Mouse (Mus musculus) embryonic facial prominence, embryonic 12.5 days (tissue): ENCODE data around the gene Alad. TPM values are rescaled to one million over a fixed set of nuclear protein-coding genes. Genes with fewer than 3 reads are reported as not detected.

Source experiments
- ATAC-seq: fragments of 200-750 bp; cut with Nextera tagmentation; 2 replicates; pipeline ENCODE4 v1.8.0; 2017; ENCODE audit not compliant: insufficient number of reproducible peaks, insufficient read depth, low FRiP score, low TSS enrichment
- H3K27ac ChIP-seq: fragments of 300-500 bp; sonication (generic); 2 replicates; pipeline ENCODE4 v1.5.1; 2016; ENCODE audit warnings: mild to moderate bottlenecking
- H3K27me3 ChIP-seq: fragments of 300-500 bp; sonication (generic); 2 replicates; pipeline ENCODE4 v1.6.1; 2016; ENCODE audit warnings: mild to moderate bottlenecking, moderate library complexity
- H3K36me3 ChIP-seq: fragments of 300-500 bp; sonication (generic); 2 replicates; pipeline ENCODE4 v1.6.1; 2016; ENCODE audit warnings: mild to moderate bottlenecking
- H3K4me1 ChIP-seq: fragments of 300-500 bp; sonication (generic); 2 replicates; pipeline ENCODE4 v1.6.1; 2016
- H3K4me2 ChIP-seq: fragments of 300-500 bp; sonication (generic); replicated peaks from 2 replicates; pipeline ENCODE4 v1.6.1; 2016; ENCODE audit warnings: mild to moderate bottlenecking, moderate library complexity
- H3K4me3 ChIP-seq: fragments of 300-500 bp; sonication (generic); 2 replicates; pipeline ENCODE4 v1.5.1; 2016; ENCODE audit warnings: mild to moderate bottlenecking
- H3K9ac ChIP-seq: fragments of 300-500 bp; sonication (generic); 2 replicates; pipeline ENCODE4 v1.6.1; 2016; ENCODE audit warnings: mild to moderate bottlenecking, moderate library complexity
- H3K9me3 ChIP-seq: fragments of 300-500 bp; sonication (generic); 2 replicates; pipeline ENCODE4 v1.6.1; 2016; ENCODE audit warnings: mild to moderate bottlenecking, moderate library complexity
- WGBS: fragments of 180-500 bp; shearing (Covaris S2); methylation state at CpG from one replicate; pipeline ENCODE4 v1.1.7; 2016; 5-methylcytosine and 5-hydroxymethylcytosine counted together
- polyA plus RNA-seq: library from polyadenylated mRNA; unstranded; fragments of >200 nt; fragmentation: Nextera tagmentation; extraction: Ambion mirVana; gene quantifications from 2 replicates; pipeline ENCODE4 v1.2.1, GENCODE M21; 2016

The Alad gene
- polyA plus RNA-seq, 1 experiment from 2014 or later = 78.5 TPM

DNA sequence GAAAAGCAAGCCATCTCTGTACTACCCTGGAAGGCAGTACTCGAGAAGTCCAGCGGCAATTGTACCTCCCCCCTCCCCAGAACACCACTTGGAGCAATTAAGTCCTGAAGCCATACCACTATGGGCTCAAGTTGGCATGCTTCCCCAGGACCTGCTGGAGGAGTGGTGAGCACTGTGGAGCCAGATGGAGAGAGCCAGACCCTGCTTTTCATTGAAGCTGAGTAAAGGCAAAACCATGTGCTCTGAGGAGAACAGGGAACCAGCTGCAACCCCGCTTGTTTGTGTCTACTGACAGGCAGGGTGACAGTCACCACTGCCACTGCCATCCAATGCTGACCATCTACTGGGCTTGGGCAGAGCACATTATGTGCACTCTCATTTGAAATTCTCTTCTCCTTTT lies 22.1 kb upstream of the Alad start:
- H3K27me3 ChIP-seq = no peaks in the 10 kb centered on the region
- no peak overlapping the region for H3K27ac ChIP-seq
- no peak overlapping the region for H3K4me3 ChIP-seq
- no peak overlapping the region for H3K4me2 ChIP-seq
- no peaks in the 10 kb centered on the region for H3K4me1 ChIP-seq
- H3K9me3 ChIP-seq = no peaks in the 10 kb centered on the region
- H3K9ac ChIP-seq = no peak overlapping the region
- ATAC-seq = no peak
- WGBS = 74% methylated on average over 3 of the region's 3 CpGs
- no peaks in the 10 kb centered on the region for H3K36me3 ChIP-seq

- Histone ChIP-seq H3K4me3 (no peak overlapping the region), H3K36me3 (no peaks in the 10 kb centered on the region), H3K4me2 (no peak overlapping the region), H3K27ac (peak overlapping the region; percentile 65), H3K4me1 (0 out of 2 replicates have a peak, but pooled peaks cover 3% of the 10 kb centered on the region), H3K27me3 (no peaks in the 10 kb centered on the region), H3K9ac (no peak overlapping the region), H3K9me3 (no peaks in the 10 kb centered on the region)
- no peak for ATAC-seq
- 53% methylated on average over 6 of the region's 6 CpGs for WGBS
Observed at GRCm38 (mm10) chr4:62533729-62534128, 14.0 kb upstream of the Alad start.

GRCm38 (mm10) chr4:62527655-62528054 lies 7.9 kb upstream of the Alad start:
- Histone ChIP-seq H3K9me3 (no peaks in the 10 kb centered on the region), H3K27ac (no peak overlapping the region), H3K36me3 (peaks cover 12% of the 10 kb centered on the region), H3K4me3 (no peak overlapping the region), H3K9ac (no peak overlapping the region), H3K4me2 (no peak overlapping the region), H3K27me3 (no peaks in the 10 kb centered on the region), H3K4me1 (peaks cover 9% of the 10 kb centered on the region)
- WGBS = 82% methylated on average over 4 of the region's 4 CpGs
- ATAC-seq = no peak

DNA sequence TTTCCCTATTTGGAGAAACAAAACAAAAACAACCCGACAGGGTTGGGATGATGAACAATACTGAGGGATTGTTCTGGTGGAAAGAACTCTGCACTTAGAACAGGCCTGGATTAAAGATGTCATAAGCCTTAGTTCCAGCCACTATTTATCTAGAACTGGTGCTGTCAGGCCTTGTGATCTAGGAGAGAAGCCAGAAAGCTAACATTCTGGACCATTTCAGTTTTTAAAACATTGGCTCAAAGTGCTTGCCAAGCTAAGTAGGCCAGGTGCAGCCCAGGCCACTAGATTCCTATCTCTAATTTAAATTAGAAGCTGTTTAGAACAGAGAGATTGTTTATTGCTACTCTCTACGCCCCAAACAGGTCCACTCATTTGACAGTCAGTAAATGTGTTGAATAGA lies 6.5 kb upstream of the Alad start:
- no peaks in the 10 kb centered on the region for H3K27me3 ChIP-seq
- H3K27ac ChIP-seq = no peak overlapping the region
- H3K9me3 ChIP-seq = no peaks in the 10 kb centered on the region
- peaks cover 9% of the 10 kb centered on the region for H3K4me1 ChIP-seq
- 61% methylated on average over 2 of the region's 2 CpGs for WGBS
- no peak overlapping the region for H3K4me2 ChIP-seq
- no peak for ATAC-seq
- peaks cover 16% of the 10 kb centered on the region for H3K36me3 ChIP-seq
- H3K4me3 ChIP-seq = no peak overlapping the region
- no peak overlapping the region for H3K9ac ChIP-seq

DNA sequence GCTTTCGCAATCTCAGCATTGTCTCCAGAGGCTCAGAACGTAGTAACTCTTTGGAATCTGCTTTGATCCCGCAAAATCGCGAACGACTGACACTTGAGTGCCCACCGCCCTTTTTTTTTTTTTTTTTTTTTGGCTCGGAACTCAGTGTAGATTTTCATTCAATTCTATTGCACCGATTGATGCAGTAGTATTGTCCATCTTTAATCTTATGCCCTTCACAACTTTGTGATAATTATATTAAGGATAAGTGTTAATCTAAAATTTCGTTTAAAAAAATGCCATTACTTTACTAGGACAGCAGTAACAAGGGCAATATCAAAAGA lies 5.7 kb upstream of the Alad start:
- Histone ChIP-seq H3K4me2 (peak overlapping the region; percentile 68), H3K4me3 (peak overlapping the region; percentile 83), H3K9me3 (no peaks in the 10 kb centered on the region), H3K4me1 (peaks cover 9% of the 10 kb centered on the region), H3K27me3 (no peaks in the 10 kb centered on the region), H3K36me3 (peaks cover 16% of the 10 kb centered on the region), H3K27ac (no peak overlapping the region), H3K9ac (peak overlapping the region; percentile 78; the same call in 1 of the 2 replicates)
- ATAC-seq = no peak
- WGBS = under 1% methylated on average over 10 of the region's 10 CpGs

DNA sequence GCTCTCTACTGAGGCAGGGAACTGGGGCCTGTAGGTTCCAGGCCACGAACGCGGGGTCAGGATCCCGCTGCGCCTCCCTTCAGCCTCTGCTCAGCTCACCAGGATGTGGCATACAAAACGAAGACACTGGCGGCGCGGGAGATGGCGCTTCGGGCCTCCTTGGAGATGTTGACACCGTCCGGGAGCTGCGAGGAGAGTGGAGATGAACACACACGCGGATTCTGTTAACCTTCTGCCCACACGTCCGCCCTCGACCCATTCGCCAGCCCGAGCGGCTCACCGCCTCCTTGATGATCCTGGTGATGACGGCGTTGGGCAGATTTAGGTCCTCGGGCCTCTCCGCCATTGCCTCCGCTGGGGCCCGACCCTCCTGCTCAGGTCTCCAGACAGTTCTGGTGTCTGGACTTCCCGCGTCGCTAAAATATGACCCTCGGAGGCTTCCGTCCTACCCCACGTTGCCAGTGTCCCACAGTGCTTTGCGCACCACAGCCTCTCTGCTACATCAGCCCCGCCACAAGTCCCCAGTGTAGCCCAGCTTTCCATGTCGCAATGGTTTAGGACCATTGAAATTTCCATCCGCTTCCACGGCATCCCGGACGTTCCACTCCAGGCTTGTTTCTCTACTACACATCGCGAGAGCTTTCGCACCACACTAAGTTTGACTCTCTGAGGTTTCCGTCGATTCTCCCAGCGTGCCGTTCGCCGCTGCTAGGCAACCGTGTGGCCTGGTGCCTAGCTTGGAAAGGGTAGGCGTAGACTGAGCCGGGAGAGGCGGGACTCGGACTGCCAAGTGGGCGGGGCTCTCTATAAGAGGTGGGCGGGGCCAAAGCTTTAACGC lies 5.2 kb upstream of the Alad start, which contains the start of the genes Pole3 and 4933430I17Rik:
Gene Pole3, minus strand, starts transcription at position 418 of the 838 bp plus-strand sequence.
Gene 4933430I17Rik, plus strand, starts transcription at position 719 of the 838 bp plus-strand sequence.
- Histone ChIP-seq H3K9me3 (no peaks in the 10 kb centered on the region), H3K4me1 (peaks cover 9% of the 10 kb centered on the region), H3K27me3 (no peaks in the 10 kb centered on the region), H3K36me3 (peaks cover 16% of the 10 kb centered on the region), H3K4me3 (peak within 1 kb of the TSS; percentile 83), H3K9ac (peak within 1 kb of the TSS; percentile 78), H3K27ac (peak within 1 kb of the TSS; percentile 95), H3K4me2 (peak within 1 kb of the TSS; percentile 68)
- under 1% methylated on average over 59 of the region's 59 CpGs for WGBS
- peak; percentile 98 for ATAC-seq

GRCm38 (mm10) chr4:62520892-62521400 lies 1.2 kb upstream of the Alad start:
- no peak overlapping the region for H3K9ac ChIP-seq
- H3K27me3 ChIP-seq = no peaks in the 10 kb centered on the region
- H3K9me3 ChIP-seq = no peaks in the 10 kb centered on the region
- no peak overlapping the region for H3K27ac ChIP-seq
- no peak for ATAC-seq
- WGBS = 94% methylated on average over 2 of the region's 2 CpGs
- H3K36me3 ChIP-seq = peaks cover 16% of the 10 kb centered on the region
- H3K4me3 ChIP-seq = no peak overlapping the region
- peaks cover 38% of the 10 kb centered on the region for H3K4me1 ChIP-seq
- H3K4me2 ChIP-seq = no peak overlapping the region

DNA sequence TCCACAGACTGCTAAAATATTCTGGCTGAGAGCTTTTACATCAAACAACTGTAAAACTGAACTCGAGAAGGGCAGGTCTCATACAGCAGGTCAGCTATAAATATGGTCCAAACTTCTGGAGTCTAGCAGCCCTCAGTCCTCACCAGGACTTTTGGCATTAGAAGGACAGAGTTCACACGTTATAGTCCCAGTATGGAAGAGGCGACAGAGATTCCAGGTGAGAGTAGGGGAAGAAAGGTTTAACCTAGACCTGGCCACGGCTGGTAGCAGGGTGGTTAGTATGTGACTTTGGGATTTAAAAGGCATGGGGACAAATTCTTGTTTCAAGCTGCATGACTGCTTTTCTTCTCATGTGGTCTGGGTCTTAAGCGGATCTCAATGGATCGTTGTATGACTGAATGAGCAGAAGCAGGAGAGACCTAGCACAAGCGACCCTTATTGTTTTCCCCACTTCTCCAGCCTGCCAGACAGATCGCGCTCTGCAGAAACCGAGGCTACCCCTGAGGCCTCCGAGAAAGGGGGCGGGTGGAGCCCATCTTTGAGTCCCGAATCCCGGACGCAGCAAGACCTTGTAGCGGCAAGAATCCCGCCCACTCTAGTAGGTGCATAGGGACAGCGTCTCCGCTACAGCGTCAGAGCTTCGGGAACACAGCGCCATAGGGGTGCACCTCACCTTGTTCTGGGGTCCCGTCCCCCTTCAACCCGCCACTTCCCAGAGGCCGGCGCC lies 433 bp downstream of the Alad start:
- peak overlapping the region; percentile 74 for H3K4me2 ChIP-seq
- WGBS = 2% methylated on average over 26 of the region's 26 CpGs
- H3K27ac ChIP-seq = peak overlapping the region; percentile 86
- no peaks in the 10 kb centered on the region for H3K9me3 ChIP-seq
- H3K27me3 ChIP-seq = no peaks in the 10 kb centered on the region
- ATAC-seq = peak; percentile 58
- peak overlapping the region; percentile 78 for H3K4me3 ChIP-seq
- peaks cover 36% of the 10 kb centered on the region for H3K4me1 ChIP-seq
- H3K9ac ChIP-seq = peak overlapping the region; percentile 75
- peaks cover 16% of the 10 kb centered on the region for H3K36me3 ChIP-seq

DNA sequence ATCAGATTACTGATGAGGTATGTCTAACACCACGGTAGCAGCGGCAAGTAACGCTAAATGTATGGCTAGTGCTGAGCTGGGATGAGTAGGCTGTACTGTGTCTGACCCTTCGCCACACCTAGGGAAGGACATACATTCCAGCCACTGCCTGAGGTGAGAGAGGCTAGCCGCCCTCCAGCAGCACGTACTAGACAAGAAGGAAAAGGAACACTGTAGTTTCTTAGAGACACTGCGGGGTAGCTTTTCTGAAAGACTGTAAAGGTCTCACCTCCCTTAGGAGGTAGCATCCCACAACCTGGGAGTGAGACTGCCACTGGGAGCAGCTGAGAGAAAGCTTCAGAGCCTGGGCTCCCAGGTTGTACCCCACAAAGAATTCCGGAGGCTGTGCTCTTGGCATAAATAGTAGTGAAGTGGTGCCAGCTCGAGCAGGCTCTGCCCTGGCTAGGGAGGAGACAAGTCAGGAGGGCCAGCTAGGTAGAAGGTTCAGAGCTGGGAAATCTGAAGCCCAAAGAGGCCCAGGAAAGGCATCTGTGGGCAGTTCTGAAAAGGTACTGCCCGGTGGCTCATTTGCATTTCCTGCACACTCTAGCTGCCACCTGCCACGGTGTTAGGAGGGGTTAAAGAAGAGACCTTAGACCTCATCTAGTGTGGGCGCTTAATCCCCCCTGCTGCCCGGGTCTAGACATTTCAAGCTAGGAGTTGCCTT lies 1.1 kb downstream of the Alad start:
- H3K4me2 ChIP-seq = peak overlapping the region; percentile 74
- no peaks in the 10 kb centered on the region for H3K27me3 ChIP-seq
- peak overlapping the region; percentile 78 for H3K4me3 ChIP-seq
- ATAC-seq = no peak
- H3K9ac ChIP-seq = peak overlapping the region; percentile 75
- H3K36me3 ChIP-seq = peaks cover 19% of the 10 kb centered on the region
- peaks cover 29% of the 10 kb centered on the region for H3K4me1 ChIP-seq
- WGBS = 46% methylated on average over 13 of the region's 13 CpGs
- no peaks in the 10 kb centered on the region for H3K9me3 ChIP-seq
- H3K27ac ChIP-seq = peak overlapping the region; percentile 55; the same call in 1 of the 2 replicates

DNA sequence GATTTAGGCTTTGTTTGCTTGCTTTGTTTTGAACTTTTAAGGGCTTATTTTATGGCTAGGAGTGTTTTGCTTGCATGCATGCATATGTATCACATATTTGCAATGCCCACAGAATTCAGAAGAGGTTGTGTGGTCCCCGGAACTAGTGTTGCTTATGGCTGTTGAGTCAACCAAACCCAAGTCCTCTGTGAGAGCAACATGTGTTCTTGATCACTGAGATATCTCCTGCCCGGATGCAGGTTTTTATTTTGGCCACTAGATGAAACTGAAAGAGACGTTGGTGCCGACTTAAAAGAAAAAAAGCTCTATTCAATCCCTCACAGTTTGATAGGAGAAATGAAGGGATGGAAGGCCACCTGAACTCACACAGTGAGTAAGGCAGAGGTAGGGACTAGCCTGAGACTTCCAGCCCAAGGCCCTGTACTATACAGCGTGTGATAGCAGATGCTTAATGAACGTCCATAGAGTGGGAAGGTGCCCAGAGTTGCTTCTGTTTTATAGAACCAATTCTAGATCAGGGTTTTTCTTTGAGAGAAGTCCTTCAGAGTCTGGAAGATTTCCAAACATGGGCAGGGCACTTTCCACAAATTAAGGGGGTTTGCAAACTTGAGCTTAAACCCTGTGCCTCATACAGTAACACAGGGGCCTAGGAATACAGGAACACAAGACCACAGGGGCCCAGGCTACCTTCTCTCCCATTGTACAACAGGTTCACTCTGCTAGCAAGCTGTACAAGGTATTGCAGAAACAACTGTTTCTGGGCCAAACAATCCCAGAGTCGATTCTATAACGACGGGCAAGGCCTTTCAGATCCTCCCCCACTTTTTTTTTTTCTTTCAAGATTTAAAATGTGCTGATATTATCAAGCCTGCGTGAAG lies 1.9 kb downstream of the Alad start:
- no peaks in the 10 kb centered on the region for H3K9me3 ChIP-seq
- H3K4me2 ChIP-seq = peak overlapping the region; percentile 74
- 0 out of 2 replicates have a peak overlapping the region, but pooled peaks have one; percentile 75 for H3K9ac ChIP-seq
- no peak for ATAC-seq
- H3K27ac ChIP-seq = no peak overlapping the region
- H3K4me3 ChIP-seq = peak overlapping the region; percentile 78; the same call in 1 of the 2 replicates
- peaks cover 29% of the 10 kb centered on the region for H3K4me1 ChIP-seq
- peaks cover 19% of the 10 kb centered on the region for H3K36me3 ChIP-seq
- H3K27me3 ChIP-seq = no peaks in the 10 kb centered on the region
- WGBS = 63% methylated on average over 10 of the region's 10 CpGs
